Mouse (Mus musculus) cerebellum, adult 8-10 months (tissue): Measurements from ENCODE around the gene 4933407L21Rik.

Experiments
- DNase-seq: peaks from one replicate; pipeline ENCODE4 v3.0.0; 2022

4933407L21Rik gene

DNA sequence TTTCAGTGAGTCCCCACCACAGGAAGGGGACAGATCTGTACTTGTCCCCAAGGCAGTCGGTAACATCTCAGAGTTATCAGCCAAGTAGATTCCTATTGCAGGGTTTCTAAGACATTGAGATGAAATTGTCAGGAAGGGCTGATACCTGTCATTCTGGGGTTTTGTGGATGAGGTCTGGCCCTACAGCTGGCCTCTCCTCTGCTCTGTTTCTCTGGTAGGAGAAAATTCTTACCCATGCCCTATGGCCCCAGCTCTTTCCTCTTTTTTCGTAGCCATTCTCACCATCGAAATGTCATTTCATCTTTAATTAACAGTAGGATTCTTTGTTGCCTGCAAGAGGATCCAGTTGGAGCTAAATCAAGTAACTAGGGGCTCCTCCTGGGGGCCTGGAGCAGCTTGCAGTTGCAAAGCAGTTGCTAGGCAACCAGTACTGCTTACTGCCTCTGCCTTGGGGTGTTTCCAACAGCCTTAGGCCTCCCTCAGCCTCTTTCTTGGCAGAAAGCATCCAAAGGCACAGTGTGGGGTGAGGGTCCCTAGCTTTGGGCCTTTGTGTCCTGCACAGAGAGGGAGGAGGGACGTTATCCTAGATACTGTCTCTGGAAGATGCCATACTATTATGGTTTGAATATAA, at the start of gene 4933407L21Rik:
Gene 4933407L21Rik, plus strand, starts transcription at position 427 of the 631 bp plus-strand sequence.
- no peak for DNase-seq

DNA sequence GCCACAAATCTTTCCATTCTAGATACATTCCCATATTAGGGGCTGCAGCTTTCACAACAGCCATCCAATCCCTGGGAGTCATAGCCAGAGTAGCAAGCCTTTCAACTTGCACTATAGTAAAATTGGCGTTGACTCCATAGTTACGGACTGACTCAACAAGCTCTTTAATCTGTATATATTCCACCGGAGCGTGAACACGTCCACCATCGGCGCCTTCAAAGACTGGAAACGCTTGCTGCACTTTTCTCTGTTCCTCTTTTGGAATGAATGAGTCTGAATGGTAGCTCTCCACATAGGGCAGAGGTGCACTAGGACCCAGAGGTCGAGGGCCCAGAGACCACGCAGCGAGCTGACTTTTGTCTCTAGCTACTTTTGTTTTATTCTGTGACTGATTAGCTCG, 46.3 kb upstream of the 4933407L21Rik start:
- no peak for DNase-seq

DNA sequence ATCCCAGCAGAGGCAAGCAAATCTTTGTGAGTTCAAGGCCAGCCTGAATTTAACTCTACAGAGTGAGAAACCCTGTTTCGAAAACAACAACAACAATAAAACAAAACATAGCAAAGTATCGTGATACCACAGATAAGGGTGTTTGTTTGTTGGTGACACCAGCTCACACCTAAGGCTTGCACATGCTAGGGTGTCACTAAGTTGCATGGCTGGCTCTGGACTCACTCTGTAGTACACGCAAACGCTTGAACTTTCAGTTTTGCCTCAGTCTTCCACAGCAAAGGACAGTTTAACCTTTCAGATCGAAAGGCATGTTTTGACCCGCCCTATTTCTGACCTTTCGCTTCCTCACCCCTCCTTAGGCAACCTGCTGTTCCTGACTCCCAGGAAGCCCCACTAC, 41.1 kb upstream of the 4933407L21Rik start:
- DNase-seq: no peak

DNA sequence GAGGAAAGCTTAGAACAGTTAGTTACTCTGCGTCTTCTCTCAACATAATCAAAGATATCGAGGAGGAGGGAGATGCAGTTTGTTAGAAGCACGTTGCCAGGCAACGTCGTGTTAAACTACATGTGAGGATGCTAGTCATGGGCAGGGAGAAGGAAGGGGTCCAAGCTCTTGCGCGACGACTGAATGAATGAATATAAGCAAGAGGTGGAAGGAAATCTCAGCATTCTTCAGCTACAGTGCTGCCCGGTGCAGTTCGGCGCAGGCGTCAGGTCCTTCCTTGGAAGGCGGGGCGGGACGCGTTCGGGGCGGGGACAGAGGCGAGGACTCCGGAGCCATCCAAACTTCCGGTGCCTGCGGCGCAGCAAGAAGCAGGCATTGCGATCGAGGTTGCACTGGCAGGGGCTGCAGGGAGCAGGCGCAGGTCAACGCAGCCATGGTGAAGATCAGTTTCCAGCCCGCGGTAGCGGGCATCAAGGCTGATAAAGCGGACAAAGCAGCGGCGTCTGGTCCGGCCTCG, 34.0 kb upstream of the 4933407L21Rik start, which contains the start of gene Itm2c:
Gene Itm2c, plus strand, starts transcription at position 51 of the 517 bp plus-strand sequence.
- peak; percentile 86 for DNase-seq

DNA sequence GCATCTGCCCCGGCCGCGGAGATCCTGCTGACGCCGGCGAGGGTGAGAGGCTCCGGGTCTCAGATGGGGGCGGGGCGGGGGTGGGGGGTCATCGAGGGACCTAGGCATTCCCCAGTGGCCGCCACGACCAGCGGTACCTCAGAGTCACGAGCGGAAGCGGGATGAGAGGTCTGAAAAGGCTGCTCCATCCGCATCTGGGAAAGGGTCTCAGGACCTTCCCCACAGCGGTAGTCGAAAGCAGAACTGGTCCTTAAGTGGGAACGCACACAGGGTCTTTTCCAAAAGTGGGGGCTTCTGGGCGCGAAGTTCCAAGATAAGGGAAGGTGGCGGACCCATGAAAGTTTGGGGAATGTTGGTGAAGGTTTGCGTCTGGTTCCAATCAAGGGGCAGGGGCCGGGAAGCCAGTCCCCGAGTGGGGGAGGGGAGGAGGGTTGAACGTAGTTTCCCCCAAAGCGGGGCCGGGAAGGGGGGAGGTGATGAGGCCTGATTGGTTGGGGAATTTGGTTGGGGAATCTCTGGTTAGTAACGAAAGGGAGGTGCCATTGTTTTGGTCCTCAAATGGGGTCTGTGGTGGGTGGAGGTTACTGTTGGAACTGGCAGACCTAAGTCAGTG, 33.4 kb upstream of the 4933407L21Rik start:
- DNase-seq: peak; percentile 51

DNA sequence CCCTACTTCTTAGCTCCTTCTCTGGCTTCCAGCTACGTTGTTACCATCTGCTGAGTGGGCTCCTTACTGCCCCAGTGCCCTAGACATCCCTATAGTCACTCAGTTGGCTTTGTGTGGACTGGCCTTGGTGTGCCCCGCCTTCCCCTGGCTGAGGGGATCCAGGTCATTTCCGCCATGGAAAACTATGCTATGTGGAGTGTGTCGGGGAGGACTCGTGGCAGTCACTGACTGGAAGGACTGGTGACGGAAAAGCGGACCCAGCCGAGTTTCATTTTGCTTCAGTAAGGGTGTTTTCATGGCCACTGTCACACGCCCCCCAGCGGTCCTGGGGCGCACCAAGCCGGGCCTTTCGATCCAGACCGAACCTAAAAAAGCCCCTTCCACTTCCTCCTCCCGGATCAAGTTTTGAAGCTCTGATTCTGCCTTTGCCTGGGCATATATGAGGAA, 32.9 kb upstream of the 4933407L21Rik start:
- peak; percentile 64 for DNase-seq

DNA sequence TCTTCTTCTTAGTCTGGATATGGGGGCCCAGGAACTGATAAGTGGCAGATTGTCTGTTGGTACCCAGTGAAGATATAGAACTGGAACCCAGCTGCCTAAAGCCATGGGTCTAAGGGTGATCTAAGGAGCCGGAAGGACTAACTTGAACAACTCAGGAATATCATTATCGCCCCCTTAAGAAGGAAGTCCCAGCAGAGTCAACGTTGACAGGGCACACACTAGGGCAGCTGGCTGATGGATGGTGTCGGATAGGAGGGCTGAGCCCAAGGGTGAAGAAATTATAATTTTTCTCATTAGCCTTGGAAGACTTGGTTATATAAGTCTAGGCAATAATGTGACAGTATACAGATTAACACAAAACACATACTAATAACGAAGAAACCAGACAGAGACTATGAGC, 32.2 kb upstream of the 4933407L21Rik start:
- DNase-seq: no peak

GRCm38 (mm10) chr1:85896781-85897700, 31.2 kb upstream of the 4933407L21Rik start:
- DNase-seq: peak; percentile 18

DNA sequence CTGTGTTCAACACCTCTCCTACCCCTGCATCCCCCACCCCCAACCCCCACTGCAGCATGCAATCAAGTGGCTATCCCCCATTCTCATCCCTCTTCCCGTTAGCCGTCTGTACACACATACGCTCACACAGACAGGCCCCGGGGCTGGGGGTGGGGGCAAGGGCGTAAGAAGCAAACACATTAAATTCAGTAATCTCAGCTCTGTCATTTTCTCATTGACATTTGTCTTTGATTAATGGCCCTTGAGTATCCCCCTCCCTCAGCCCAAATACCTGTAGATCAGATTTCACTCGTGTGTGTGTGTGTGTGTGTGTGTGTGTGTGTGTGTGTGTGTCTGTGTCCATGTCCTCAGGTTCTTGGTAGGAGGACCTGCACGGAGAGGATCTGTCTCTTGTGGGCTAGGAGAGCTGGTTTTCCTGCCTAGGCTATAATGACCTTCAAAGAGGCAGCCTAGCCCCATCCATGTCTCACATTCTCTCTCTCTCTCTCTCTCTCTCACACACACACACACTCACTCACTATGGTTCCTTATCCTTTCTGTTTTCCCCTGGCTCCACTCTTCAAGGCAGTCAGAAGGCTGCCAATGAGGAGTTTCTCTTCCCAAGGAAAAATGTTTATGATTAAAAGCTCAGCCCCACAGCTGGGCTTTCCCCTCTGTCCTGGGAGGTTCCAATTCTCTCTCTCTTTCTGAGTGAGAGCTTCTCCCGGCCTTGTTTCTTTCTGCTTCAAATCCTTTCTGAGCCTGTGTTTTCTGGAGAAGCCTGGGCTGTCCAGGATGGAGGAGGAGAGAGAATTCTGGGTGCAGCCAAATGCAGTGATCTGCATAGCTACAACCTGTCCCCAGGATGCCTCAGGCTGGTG, 30.2 kb upstream of the 4933407L21Rik start:
- DNase-seq: no peak

GRCm38 (mm10) chr1:85898761-85899387, 29.4 kb upstream of the 4933407L21Rik start:
- peak; percentile 66 for DNase-seq

- DNase-seq: peak; percentile 23
Observed at GRCm38 (mm10) chr1:85899388-85899761, 28.9 kb upstream of the 4933407L21Rik start.

DNA sequence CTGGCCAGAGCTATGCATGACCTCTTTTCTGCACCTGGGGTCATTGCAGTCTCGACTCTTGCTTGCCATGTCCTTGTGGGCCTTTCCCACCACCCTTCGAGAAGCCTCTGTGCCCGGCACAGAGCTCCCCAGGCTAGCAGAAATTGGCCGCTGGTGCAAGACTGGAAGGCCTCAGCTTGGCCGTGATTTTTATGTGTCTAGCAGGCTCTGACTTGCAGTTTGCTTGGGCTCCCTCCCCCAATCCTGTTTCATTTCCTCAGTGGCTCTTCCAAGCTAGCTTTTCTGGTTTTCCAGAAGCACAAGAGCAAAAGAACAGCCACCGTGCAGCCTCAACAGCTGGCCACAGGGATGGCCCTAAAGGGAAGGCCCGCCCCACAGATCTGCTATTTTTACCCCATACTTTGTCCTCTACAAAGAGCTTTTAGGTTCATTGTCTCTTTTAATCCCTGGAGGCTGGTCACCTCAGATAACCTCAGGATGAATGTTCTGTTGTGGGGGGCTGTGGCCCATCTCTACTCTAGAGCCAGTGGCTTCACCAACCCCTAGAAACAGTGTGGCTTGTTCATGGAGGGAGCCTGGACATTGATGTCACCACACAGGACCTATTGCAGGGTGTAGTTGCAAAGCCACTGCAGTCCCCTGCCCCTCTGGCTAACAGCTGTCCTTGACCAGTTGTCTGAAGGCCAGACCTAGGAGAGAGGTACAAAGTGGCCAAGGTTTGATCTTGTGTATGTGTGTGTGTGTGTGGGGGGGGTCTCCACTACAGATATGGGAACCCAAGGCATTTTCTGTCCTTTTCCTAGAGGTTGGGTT, 27.6 kb upstream of the 4933407L21Rik start:
- no peak for DNase-seq

GRCm38 (mm10) chr1:85901516-85902107, 26.7 kb upstream of the 4933407L21Rik start:
- DNase-seq: peak; percentile 35

- DNase-seq: peak; percentile 57
Observed at GRCm38 (mm10) chr1:85902108-85902561, 26.1 kb upstream of the 4933407L21Rik start.

GRCm38 (mm10) chr1:85906892-85907291, 21.4 kb upstream of the 4933407L21Rik start:
- DNase-seq: no peak

GRCm38 (mm10) chr1:85908754-85909590, 19.3 kb upstream of the 4933407L21Rik start:
- DNase-seq: no peak

- no peak for DNase-seq
Observed at GRCm38 (mm10) chr1:85913078-85913755, 15.1 kb upstream of the 4933407L21Rik start.

DNA sequence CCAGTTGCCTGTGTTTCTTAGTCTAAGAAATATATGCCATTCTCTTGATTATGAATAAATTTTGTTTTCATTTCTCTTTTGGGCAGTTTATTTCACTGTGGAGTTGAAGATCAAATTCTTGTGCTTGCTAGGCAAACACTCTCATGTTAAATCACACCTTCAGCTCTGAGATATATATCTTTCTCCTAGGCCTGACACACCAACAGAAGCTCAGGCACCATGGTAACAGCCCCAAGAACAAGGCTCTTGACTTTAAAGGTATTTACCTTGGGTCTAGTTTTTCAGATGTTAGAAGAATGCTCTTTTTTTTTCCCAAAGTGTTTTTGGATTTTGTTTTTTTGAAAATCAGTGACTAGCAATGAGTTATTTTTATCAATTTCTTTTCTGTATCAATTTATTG, 12.4 kb upstream of the 4933407L21Rik start:
- no peak for DNase-seq
